Mouse (Mus musculus) limb, embryonic 14.5 days (tissue): ENCODE measurements at regions not wholly inside any gene's neighbourhood (a gene's known extent, or its start where the extent isn't known, plus 50 kb on each side); places are given as distances from the start of the nearest gene placed in this dataset.

Experiments
- ATAC-seq: fragments of 200-750 bp; cut with Nextera tagmentation; 2 replicates; pipeline ENCODE4 v1.8.0; 2017; ENCODE audit warnings: low read depth, moderate number of reproducible peaks, moderate TSS enrichment; ENCODE audit not compliant: low FRiP score
- DNase-seq: peaks from one replicate; pipeline ENCODE4 v3.0.0-alpha.2; 2015; ENCODE audit warnings: low spot score
- H3K27ac ChIP-seq: fragments of 300-500 bp; sonication (generic); replicated peaks from 2 replicates; pipeline ENCODE4 v1.5.1; 2014; ENCODE audit warnings: low read depth, mild to moderate bottlenecking, low read length, moderate library complexity, mixed read lengths
- H3K27me3 ChIP-seq: fragments of 300-500 bp; sonication (generic); 2 replicates; pipeline ENCODE4 v1.6.1; 2014; ENCODE audit warnings: low read length, mixed read lengths; ENCODE audit not compliant: control insufficient read depth, insufficient read depth
- H3K36me3 ChIP-seq: fragments of 300-500 bp; sonication (generic); 2 replicates; pipeline ENCODE4 v1.6.1; 2014; ENCODE audit warnings: mild to moderate bottlenecking, low read length, moderate library complexity, mixed read lengths; ENCODE audit not compliant: control insufficient read depth, insufficient read depth
- H3K4me1 ChIP-seq: fragments of 300-500 bp; sonication (generic); 2 replicates; pipeline ENCODE4 v1.6.1; 2014; ENCODE audit warnings: antibody characterized with exemption, low read length, mixed read lengths; ENCODE audit not compliant: control insufficient read depth, insufficient read depth
- H3K4me2 ChIP-seq: fragments of 300-500 bp; sonication (generic); replicated peaks from 2 replicates; pipeline ENCODE4 v1.6.1; 2014; ENCODE audit warnings: low read depth, mild to moderate bottlenecking, low read length, moderate library complexity; ENCODE audit not compliant: severe bottlenecking
- H3K4me3 ChIP-seq: fragments of 300-500 bp; sonication (generic); replicated peaks from 2 replicates; pipeline ENCODE4 v1.5.1; 2014; ENCODE audit warnings: low read length
- H3K9ac ChIP-seq: fragments of 300-500 bp; sonication (generic); 2 replicates; pipeline ENCODE4 v1.6.1; 2014; ENCODE audit warnings: mild to moderate bottlenecking, low read depth, low read length, moderate library complexity; ENCODE audit not compliant: severe bottlenecking
- H3K9me3 ChIP-seq: fragments of 300-500 bp; sonication (generic); 2 replicates; pipeline ENCODE4 v1.6.1; 2016; ENCODE audit warnings: low read length; ENCODE audit not compliant: control insufficient read depth
- POLR2A ChIP-seq: fragments of 200-500 bp; IDR thresholded peaks from 2 replicates; pipeline ENCODE4 v1.8.0; 2012; ENCODE audit warnings: inconsistent platforms, mild to moderate bottlenecking, moderate library complexity, borderline replicate concordance; ENCODE audit not compliant: insufficient read depth, insufficient read length; ENCODE audit errors: extremely low read depth
- WGBS: fragments of 180-500 bp; shearing (Covaris S2); extraction: QIAGEN DNeasy Blood & Tissue Kit; methylation state at CpG from one replicate; pipeline ENCODE4 v1.1.7; 2014; 5-methylcytosine and 5-hydroxymethylcytosine counted together

GRCm38 (mm10) chr1:186187372-186187771, 70.3 kb upstream of the Lyplal1 start:
- ATAC-seq = no peak
- no peak for DNase-seq
- no peak overlapping the region for H3K4me3 ChIP-seq
- H3K4me1 ChIP-seq = peaks cover 10% of the 10 kb centered on the region
- no peaks in the 10 kb centered on the region for H3K36me3 ChIP-seq
- no peak overlapping the region for H3K27ac ChIP-seq
- H3K9ac ChIP-seq = no peak overlapping the region
- no peak for TF ChIP-seq POLR2A
- H3K4me2 ChIP-seq = no peak overlapping the region
- WGBS = 89% methylated on average over 5 of the region's 5 CpGs
- no peaks in the 10 kb centered on the region for H3K9me3 ChIP-seq
- H3K27me3 ChIP-seq = no peaks in the 10 kb centered on the region

GRCm38 (mm10) chr1:186183204-186183651, 66.1 kb upstream of the Lyplal1 start:
- H3K4me1 ChIP-seq = peaks cover 13% of the 10 kb centered on the region
- 0 out of 2 replicates have a peak overlapping the region, but pooled peaks have one; percentile 19 for H3K4me3 ChIP-seq
- no peak for TF ChIP-seq POLR2A
- no peaks in the 10 kb centered on the region for H3K27me3 ChIP-seq
- peak overlapping the region; percentile 45 for H3K4me2 ChIP-seq
- H3K9me3 ChIP-seq = no peaks in the 10 kb centered on the region
- DNase-seq (no peak), ATAC-seq (no peak)
- 55% methylated on average over 8 of the region's 8 CpGs for WGBS
- H3K27ac ChIP-seq = no peak overlapping the region
- H3K36me3 ChIP-seq = no peaks in the 10 kb centered on the region
- no peak overlapping the region; the same call in 1 of the 2 replicates for H3K9ac ChIP-seq

GRCm38 (mm10) chr1:186182498-186183203, 65.5 kb upstream of the Lyplal1 start:
- Histone ChIP-seq H3K27me3 (no peaks in the 10 kb centered on the region), H3K4me1 (peaks cover 13% of the 10 kb centered on the region), H3K9me3 (no peaks in the 10 kb centered on the region), H3K4me3 (peak overlapping the region; percentile 19), H3K36me3 (no peaks in the 10 kb centered on the region), H3K27ac (no peak overlapping the region), H3K4me2 (peak overlapping the region; percentile 45), H3K9ac (no peak overlapping the region; the same call in none of the 2 replicates)
- no peak for TF ChIP-seq POLR2A
- ATAC-seq (peak; percentile 57; the same call in 1 of the 2 replicates), DNase-seq (peak; percentile 71)
- WGBS = 16% methylated on average over 23 of the region's 23 CpGs

- Histone ChIP-seq H3K36me3 (no peaks in the 10 kb centered on the region), H3K4me1 (peaks cover 2% of the 10 kb centered on the region; the same call in 1 of the 2 replicates), H3K9ac (no peak overlapping the region), H3K27ac (no peak overlapping the region), H3K9me3 (no peaks in the 10 kb centered on the region), H3K4me3 (no peak overlapping the region), H3K4me2 (no peak overlapping the region), H3K27me3 (no peaks in the 10 kb centered on the region)
- DNase-seq = no peak
- TF ChIP-seq POLR2A = no peak
- 30% methylated on average over 3 of the region's 3 CpGs for WGBS
- no peak for ATAC-seq
Observed at GRCm38 (mm10) chr1:186177019-186177418, 59.9 kb upstream of the Lyplal1 start.

- Histone ChIP-seq H3K4me2 (no peak overlapping the region), H3K4me1 (peaks cover 2% of the 10 kb centered on the region; the same call in 1 of the 2 replicates), H3K27me3 (no peaks in the 10 kb centered on the region), H3K36me3 (no peaks in the 10 kb centered on the region), H3K4me3 (no peak overlapping the region), H3K9me3 (no peaks in the 10 kb centered on the region), H3K9ac (no peak overlapping the region), H3K27ac (no peak overlapping the region)
- ATAC-seq = peak; percentile 83
- TF ChIP-seq POLR2A = no peak
- 41% methylated on average over 8 of the region's 8 CpGs for WGBS
- DNase-seq = no peak
Observed at GRCm38 (mm10) chr1:186173472-186174014, 56.4 kb upstream of the Lyplal1 start.
